Comparison of ENCODE assay signal across 14 mouse cellular contexts in genomic region chr6:119233066-119233465, GRCm38 (mm10). TPM values are rescaled to one million over a fixed set of nuclear protein-coding genes. Genes with fewer than 3 reads are reported as not detected.
A peak's percentile ranks its signal among the peaks of the same experiment; 100 is the strongest.
DNase-seq lines count a peak whose midpoint lies in the region; ATAC-seq and TF ChIP-seq lines count a peak whose summit lies in the region.
"Had no signal": no experiment of that assay in that cellular context is flagged by ENCODE, and none has a peak within 500 bp of the region (broad histone marks: within the 10 kb centered on the region; RNA-seq: fewer than 3 reads in every experiment).

No protein-coding gene starts in this region.

- no peaks in the 10 kb centered on the region for H3K9me3 ChIP-seq in liver, postnatal 0 days (ENCODE audit: low read length)
- H3K9me3 ChIP-seq in limb, embryonic 10.5 days (replicated peaks): no peaks in the 10 kb centered on the region
- H3K9me3 ChIP-seq: forebrain, embryonic 13.5 days; liver, embryonic 13.5 days; midbrain, embryonic 15.5 days had no signal

- no peak overlapping the region for H3K27ac ChIP-seq in liver, postnatal 0 days (ENCODE audit: low read depth)
- no peak overlapping the region for H3K27ac ChIP-seq in limb, embryonic 10.5 days
- H3K27ac ChIP-seq: forebrain, embryonic 13.5 days; liver, embryonic 13.5 days; midbrain, embryonic 15.5 days had no signal

- ATAC-seq in liver, postnatal 0 days: no peak
- ATAC-seq: forebrain, embryonic 13.5 days; intestine, postnatal 0 days; midbrain, embryonic 15.5 days had no signal

- no peaks in the 10 kb centered on the region for H3K27me3 ChIP-seq in liver, postnatal 0 days (ENCODE audit: insufficient read depth, low read length)
- H3K27me3 ChIP-seq in limb, embryonic 10.5 days (ENCODE audit: low read depth, poor library complexity, severe bottlenecking): no peaks in the 10 kb centered on the region
- H3K27me3 ChIP-seq: forebrain, embryonic 13.5 days; liver, embryonic 13.5 days; midbrain, embryonic 15.5 days had no signal

- no peaks in the 10 kb centered on the region for H3K4me1 ChIP-seq in liver, postnatal 0 days (ENCODE audit: insufficient read depth)
- peaks cover 7% of the 10 kb centered on the region; the same call in 1 of the 2 replicates for H3K4me1 ChIP-seq in limb, embryonic 10.5 days
- H3K4me1 ChIP-seq: liver, embryonic 13.5 days had no signal

- H3K4me2 ChIP-seq in liver, postnatal 0 days (ENCODE audit: low read depth, low read length): no peak overlapping the region
- H3K4me2 ChIP-seq: forebrain, embryonic 13.5 days; liver, embryonic 13.5 days; midbrain, embryonic 15.5 days had no signal

- no peak for TF ChIP-seq EP300 in liver, postnatal 0 days (IDR thresholded peaks at IDR 0.05; ENCODE audit: low read depth)

- no peak overlapping the region for H3K9ac ChIP-seq in liver, postnatal 0 days (replicated peaks)
- H3K9ac ChIP-seq: forebrain, embryonic 13.5 days; liver, embryonic 13.5 days; midbrain, embryonic 15.5 days had no signal

- TF ChIP-seq CTCF in liver, postnatal 0 days (IDR thresholded peaks at IDR 0.05; ENCODE audit: low read depth): no peak

- no peaks in the 10 kb centered on the region for H3K36me3 ChIP-seq in liver, postnatal 0 days (replicated peaks; ENCODE audit: insufficient read depth, low read length)
- no peaks in the 10 kb centered on the region for H3K36me3 ChIP-seq in limb, embryonic 10.5 days
- H3K36me3 ChIP-seq: liver, embryonic 13.5 days; midbrain, embryonic 15.5 days had no signal

- WGBS in liver, postnatal 0 days (ENCODE audit: insufficient replicate concordance): 36% methylated on average over 3 of the region's 3 CpGs
- 46% methylated on average over 3 of the region's 3 CpGs for WGBS in limb, embryonic 10.5 days

- H3K4me3 ChIP-seq in liver, postnatal 0 days (ENCODE audit: low read depth, low read length): no peak overlapping the region
- no peak overlapping the region for H3K4me3 ChIP-seq in limb, embryonic 10.5 days
- H3K4me3 ChIP-seq: forebrain, embryonic 13.5 days; liver, embryonic 13.5 days; midbrain, embryonic 15.5 days had no signal

- peak; percentile 56 for DNase-seq in adrenal gland, postnatal 14 days
- DNase-seq in adrenal gland, adult 8-10 months: no peak
- DNase-seq in liver, postnatal 0 days: peak; percentile 19
- DNase-seq in liver: no peak
- peak; percentile 73 for DNase-seq in NIH3T3 (ENCODE audit: low read depth)
- DNase-seq in limb, embryonic 10.5 days (ENCODE audit: low spot score): peak; percentile 61
- DNase-seq in gastrocnemius, postnatal 4 days (ENCODE audit: low spot score in 2 of 2): no peak
- no peak for DNase-seq in cerebellum, postnatal 36 days
- DNase-seq: heart, adult 18-20 months; layer of hippocampus, postnatal 36 days; liver, embryonic 13.5 days had no signal

RNA-seq across cellular contexts. Expression of gene Cacna2d4, which starts 3.3 kb away (rescaled TPM):
- total RNA-seq in adrenal gland, postnatal 14 days (2021): 0.94 TPM in 1 of 2 replicates, not detected in the other
- total RNA-seq in adrenal gland, adult 8-10 months (2022): under 1 TPM in 3 of 4 experiments, not detected in 1; 0.24 to 0.62 (median 0.24) TPM
- 0.02 and 0.08 TPM in 2 replicates for polyA plus RNA-seq in liver, postnatal 0 days (2015; fragmentation: Nextera tagmentation; extraction: Ambion mirVana)
- not detected in 2 replicates for polyA plus RNA-seq in limb, embryonic 10.5 days (2016; fragmentation: Nextera tagmentation; extraction: Ambion mirVana)
- under 1 TPM; 0.78 to 0.83 TPM for total RNA-seq in gastrocnemius, postnatal 4 days (2021)
- total RNA-seq: heart, adult 18-20 months had no signal
- polyA plus RNA-seq: liver, embryonic 13.5 days had no signal

RNA-seq across cellular contexts. Expression of gene Cacna1c, which starts 36.8 kb away (rescaled TPM):
- total RNA-seq in adrenal gland, postnatal 14 days (2021): 58.2 and 66.2 TPM in 2 replicates
- total RNA-seq in adrenal gland, adult 8-10 months (2022): 100 to 1,000 TPM in 3 of 4 experiments, 10 to 100 TPM in 1; 97.1 to 218 (median 127) TPM
- polyA plus RNA-seq in liver, postnatal 0 days (2015; fragmentation: Nextera tagmentation; extraction: Ambion mirVana): 0.14 and 0.23 TPM in 2 replicates
- 5.7 and 10.2 TPM in 2 replicates for polyA plus RNA-seq in limb, embryonic 10.5 days (2016; fragmentation: Nextera tagmentation; extraction: Ambion mirVana)
- 1 to 10 TPM; 7.5 to 9.9 TPM for total RNA-seq in gastrocnemius, postnatal 4 days (2021)

RNA-seq across cellular contexts. Expression of gene Dcp1b, which starts 58.0 kb away (rescaled TPM):
- total RNA-seq in adrenal gland, postnatal 14 days (2021): 10.2 and 14.0 TPM in 2 replicates
- 10 to 100 TPM; 12.6 to 26.1 (median 20.7) TPM for total RNA-seq in adrenal gland, adult 8-10 months (2022)
- 4.1 and 4.5 TPM in 2 replicates for polyA plus RNA-seq in liver, postnatal 0 days (2015; fragmentation: Nextera tagmentation; extraction: Ambion mirVana)
- polyA plus RNA-seq in limb, embryonic 10.5 days (2016; fragmentation: Nextera tagmentation; extraction: Ambion mirVana): 5.7 and 8.9 TPM in 2 replicates
- total RNA-seq in gastrocnemius, postnatal 4 days (2021): 1 to 10 TPM; 7.3 to 8.0 TPM

Comparison
In these comparisons a context has a peak if more than half of its experiments do, and no peak if none do; other contexts are left out.
1. DNase-seq: peak in adrenal gland, postnatal 14 days (single experiment), liver, postnatal 0 days (single experiment), NIH3T3 (single experiment) and limb, embryonic 10.5 days (single experiment); none in adrenal gland, adult 8-10 months (single experiment), liver (single experiment), gastrocnemius, postnatal 4 days (0 of 2) and cerebellum, postnatal 36 days (0 of 2).